Comparison of ENCODE assay signal across 23 mouse cellular contexts in the genomic region with DNA sequence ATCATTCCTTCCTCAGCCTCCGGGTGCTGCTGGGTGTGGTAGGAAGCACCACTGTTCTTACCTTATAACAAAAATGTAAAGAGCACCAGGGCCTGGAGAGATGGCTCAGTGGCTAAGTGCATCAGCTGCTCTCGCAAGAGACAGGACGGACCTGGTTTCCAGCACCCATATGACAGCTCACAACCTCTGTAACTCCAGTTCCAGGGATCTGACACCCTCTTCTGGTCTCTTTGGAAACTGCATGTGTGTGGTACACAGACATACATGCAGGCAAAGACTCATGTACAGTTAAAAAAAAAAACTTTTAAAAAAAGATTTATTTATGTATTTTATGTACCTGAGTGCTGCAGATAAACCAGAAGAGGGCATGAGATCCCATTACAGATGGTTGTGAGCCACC. TPM values are rescaled to one million over a fixed set of nuclear protein-coding genes. Genes with fewer than 3 reads are reported as not detected.
DNase-seq lines count a peak whose midpoint lies in the region; ATAC-seq and TF ChIP-seq lines count a peak whose summit lies in the region.
"Had no signal": no experiment of that assay in that cellular context is flagged by ENCODE, and none has a peak within 500 bp of the region (broad histone marks: within the 10 kb centered on the region; RNA-seq: fewer than 3 reads in every experiment).

No protein-coding gene starts in this region.

- H3K4me1 ChIP-seq in liver, postnatal 0 days (ENCODE audit: insufficient read depth), result no peaks in the 10 kb centered on the region
- H3K4me1 ChIP-seq in liver, embryonic 11.5 days (replicated peaks; ENCODE audit: control insufficient read depth, insufficient read depth, low read length), result no peaks in the 10 kb centered on the region
- H3K4me1 ChIP-seq in stomach, embryonic 16.5 days (ENCODE audit: control insufficient read depth, insufficient read depth, low read length), result no peaks in the 10 kb centered on the region
- H3K4me1 ChIP-seq: embryonic facial prominence, embryonic 10.5 days; forebrain, embryonic 15.5 days; hindbrain, embryonic 13.5 days had no signal

- intact Hi-C loops in gastrocnemius, adult 2 months (cut with DNase I), result no loop called here

- no peak for TF ChIP-seq EP300 in liver, postnatal 0 days (IDR thresholded peaks at IDR 0.05; ENCODE audit: low read depth)

- H3K9ac ChIP-seq in liver, postnatal 0 days (replicated peaks), result no peak overlapping the region
- H3K9ac ChIP-seq in liver, embryonic 11.5 days (ENCODE audit: low read depth, low read length), result no peak overlapping the region
- H3K9ac ChIP-seq in stomach, embryonic 16.5 days (ENCODE audit: low read length), result no peak overlapping the region
- H3K9ac ChIP-seq: forebrain, embryonic 15.5 days; hindbrain, embryonic 13.5 days had no signal

- no peak overlapping the region for H3K4me3 ChIP-seq in liver, postnatal 0 days (ENCODE audit: low read depth, low read length)
- H3K4me3 ChIP-seq in liver, embryonic 11.5 days (ENCODE audit: low read depth, low read length), result no peak overlapping the region
- no peak overlapping the region for H3K4me3 ChIP-seq in stomach, embryonic 16.5 days (replicated peaks; ENCODE audit: low read length)
- H3K4me3 ChIP-seq in gastrocnemius, adult 2 months, result no peak overlapping the region
- H3K4me3 ChIP-seq: embryonic facial prominence, embryonic 10.5 days; forebrain, embryonic 15.5 days; heart, embryonic 10.5 days; hindbrain, embryonic 13.5 days had no signal

- H3K27me3 ChIP-seq in liver, postnatal 0 days (ENCODE audit: insufficient read depth, low read length), result no peaks in the 10 kb centered on the region
- no peaks in the 10 kb centered on the region for H3K27me3 ChIP-seq in liver, embryonic 11.5 days (replicated peaks; ENCODE audit: control insufficient read depth, insufficient read depth, low read length)
- H3K27me3 ChIP-seq in stomach, embryonic 16.5 days (ENCODE audit: control insufficient read depth, insufficient read depth, low read length), result no peaks in the 10 kb centered on the region
- H3K27me3 ChIP-seq: CH12.LX; forebrain, embryonic 15.5 days; hindbrain, embryonic 13.5 days had no signal

- no peak overlapping the region for H3K4me2 ChIP-seq in liver, postnatal 0 days (ENCODE audit: low read depth, low read length)
- H3K4me2 ChIP-seq in liver, embryonic 11.5 days, result no peak overlapping the region
- no peak overlapping the region for H3K4me2 ChIP-seq in stomach, embryonic 16.5 days (ENCODE audit: low read depth, low read length)
- H3K4me2 ChIP-seq: forebrain, embryonic 15.5 days; hindbrain, embryonic 13.5 days had no signal

- no peak overlapping the region for H3K27ac ChIP-seq in liver, postnatal 0 days (ENCODE audit: low read depth)
- H3K27ac ChIP-seq in liver, embryonic 11.5 days (ENCODE audit: low read depth, low read length), result no peak overlapping the region
- H3K27ac ChIP-seq in stomach, embryonic 16.5 days (ENCODE audit: low read length), result peak overlapping the region; percentile 79
- H3K27ac ChIP-seq in gastrocnemius, adult 2 months, result no peak overlapping the region
- H3K27ac ChIP-seq: embryonic facial prominence, embryonic 10.5 days; forebrain, embryonic 15.5 days; heart, embryonic 10.5 days; hindbrain, embryonic 13.5 days had no signal

- H3K36me3 ChIP-seq in liver, postnatal 0 days (replicated peaks; ENCODE audit: insufficient read depth, low read length), result no peaks in the 10 kb centered on the region
- H3K36me3 ChIP-seq in liver, embryonic 11.5 days (ENCODE audit: control insufficient read depth, insufficient read depth, low read length), result no peaks in the 10 kb centered on the region
- H3K36me3 ChIP-seq in stomach, embryonic 16.5 days (ENCODE audit: control insufficient read depth, insufficient read depth, low read length), result no peaks in the 10 kb centered on the region
- H3K36me3 ChIP-seq: embryonic facial prominence, embryonic 10.5 days; forebrain, embryonic 15.5 days; heart, embryonic 10.5 days; hindbrain, embryonic 13.5 days had no signal

- peaks cover 6% of the 10 kb centered on the region for H3K9me3 ChIP-seq in liver, postnatal 0 days (ENCODE audit: low read length)
- H3K9me3 ChIP-seq in liver, embryonic 11.5 days (ENCODE audit: control insufficient read depth, low read length), result peaks cover 8% of the 10 kb centered on the region
- peaks cover 12% of the 10 kb centered on the region for H3K9me3 ChIP-seq in stomach, embryonic 16.5 days (replicated peaks; ENCODE audit: control insufficient read depth, low read length)
- H3K9me3 ChIP-seq: forebrain, embryonic 15.5 days had no signal

- no peak for DNase-seq in liver, postnatal 0 days
- no peak for DNase-seq in liver, embryonic 11.5 days (ENCODE audit: low spot score)
- peak; percentile 59 for DNase-seq in R1 (ENCODE audit: low read depth, low spot score)
- DNase-seq in thymus, postnatal 36 days, result no peak
- DNase-seq in gastrocnemius, adult 2 months, result no peak
- DNase-seq: adrenal gland, adult 8-10 months; adrenal gland, postnatal 36 days; cerebellum, adult 2 months; cerebellum, postnatal 10 days; gastrocnemius, postnatal 10 days; heart, adult 18-20 months; heart, postnatal 10 days; heart, postnatal 4 days had no signal

- 0 out of 2 replicates have a peak, but pooled peaks have one; percentile 5 for TF ChIP-seq CTCF in liver, postnatal 0 days (IDR thresholded peaks at IDR 0.05; ENCODE audit: low read depth)
- no peak for TF ChIP-seq CTCF in gastrocnemius, adult 2 months (IDR thresholded peaks at IDR 0.05)

- 87% methylated on average over 3 of the region's 3 CpGs for WGBS in liver, postnatal 0 days (ENCODE audit: insufficient replicate concordance)
- WGBS in liver, embryonic 11.5 days, result 90% methylated on average over 3 of the region's 3 CpGs
- 90% methylated on average over 3 of the region's 3 CpGs for WGBS in stomach, embryonic 16.5 days

- no peak for ATAC-seq in liver, postnatal 0 days
- no peak for ATAC-seq in liver, embryonic 11.5 days (replicated peaks; ENCODE audit: low FRiP score)
- ATAC-seq in stomach, embryonic 16.5 days (ENCODE audit: insufficient read depth, low FRiP score), result no peak
- ATAC-seq: forebrain, embryonic 15.5 days; Patski had no signal

RNA-seq across cellular contexts. Expression of a gene that starts 15.6 kb away (rescaled TPM):
- not detected in 2 replicates for polyA plus RNA-seq in liver, postnatal 0 days (2015; fragmentation: Nextera tagmentation; extraction: Ambion mirVana)
- not detected in 2 replicates for polyA plus RNA-seq in liver, embryonic 11.5 days (2014; fragmentation: Nextera tagmentation; extraction: Ambion mirVana)
- 767 and 1,136 TPM in 2 replicates for polyA plus RNA-seq in stomach, embryonic 16.5 days (2015; fragmentation: Nextera tagmentation; extraction: Ambion mirVana)
- under 1 TPM in 1 of 2 experiments, not detected in 1; 0.78 TPM for total RNA-seq in gastrocnemius, adult 2 months (2021)
- total RNA-seq: adrenal gland, adult 8-10 months; CH12.LX; heart, adult 18-20 months; heart, postnatal 10 days; heart, postnatal 4 days had no signal
- polyA plus RNA-seq: cerebellum, adult 2 months; embryonic facial prominence, embryonic 10.5 days; heart, embryonic 10.5 days; heart, embryonic 14.5 days; hindbrain, embryonic 13.5 days; Patski had no signal

RNA-seq across cellular contexts. Expression of a gene that starts 20.3 kb away (rescaled TPM):
- polyA plus RNA-seq in liver, postnatal 0 days (2015; fragmentation: Nextera tagmentation; extraction: Ambion mirVana), result 1.6 and 2.1 TPM in 2 replicates
- 0.36 and 0.47 TPM in 2 replicates for polyA plus RNA-seq in liver, embryonic 11.5 days (2014; fragmentation: Nextera tagmentation; extraction: Ambion mirVana)
- 8.2 and 11.6 TPM in 2 replicates for polyA plus RNA-seq in stomach, embryonic 16.5 days (2015; fragmentation: Nextera tagmentation; extraction: Ambion mirVana)
- total RNA-seq in gastrocnemius, adult 2 months (2021), result under 1 TPM in 1 of 2 experiments, not detected in 1; 0.14 TPM
- total RNA-seq: heart, postnatal 4 days had no signal
- polyA plus RNA-seq: embryonic facial prominence, embryonic 10.5 days; Patski had no signal

RNA-seq across cellular contexts. Expression of a gene that starts 39.7 kb away (rescaled TPM):
- 1.5 and 1.8 TPM in 2 replicates for polyA plus RNA-seq in liver, postnatal 0 days (2015; fragmentation: Nextera tagmentation; extraction: Ambion mirVana)
- not detected in 2 replicates for polyA plus RNA-seq in liver, embryonic 11.5 days (2014; fragmentation: Nextera tagmentation; extraction: Ambion mirVana)
- polyA plus RNA-seq in stomach, embryonic 16.5 days (2015; fragmentation: Nextera tagmentation; extraction: Ambion mirVana), result 391 and 628 TPM in 2 replicates
- 1 to 10 TPM in 1 of 2 experiments, under 1 TPM in 1; 0.98 to 1.2 TPM for total RNA-seq in gastrocnemius, adult 2 months (2021)
- total RNA-seq: CH12.LX had no signal
- polyA plus RNA-seq: embryonic facial prominence, embryonic 10.5 days had no signal

RNA-seq across cellular contexts. Expression of a gene that starts 52.0 kb away (rescaled TPM):
- polyA plus RNA-seq in liver, postnatal 0 days (2015; fragmentation: Nextera tagmentation; extraction: Ambion mirVana), result 0.69 and 0.77 TPM in 2 replicates
- 0.07 and 0.21 TPM in 2 replicates for polyA plus RNA-seq in liver, embryonic 11.5 days (2014; fragmentation: Nextera tagmentation; extraction: Ambion mirVana)
- 62.5 and 98.8 TPM in 2 replicates for polyA plus RNA-seq in stomach, embryonic 16.5 days (2015; fragmentation: Nextera tagmentation; extraction: Ambion mirVana)
- 1 to 10 TPM; 2.8 to 4.7 TPM for total RNA-seq in gastrocnemius, adult 2 months (2021)

RNA-seq across cellular contexts. Expression of a gene that starts 52.7 kb away (rescaled TPM):
- not detected in 2 replicates for polyA plus RNA-seq in liver, postnatal 0 days (2015; fragmentation: Nextera tagmentation; extraction: Ambion mirVana)
- polyA plus RNA-seq in liver, embryonic 11.5 days (2014; fragmentation: Nextera tagmentation; extraction: Ambion mirVana), result not detected in 2 replicates
- polyA plus RNA-seq in stomach, embryonic 16.5 days (2015; fragmentation: Nextera tagmentation; extraction: Ambion mirVana), result 0.44 and 0.47 TPM in 2 replicates
- total RNA-seq in gastrocnemius, adult 2 months (2021), result not detected
- total RNA-seq: CH12.LX; gastrocnemius, postnatal 10 days; gastrocnemius, postnatal 4 days; heart, adult 18-20 months; heart, postnatal 10 days; heart, postnatal 4 days had no signal
- polyA plus RNA-seq: cerebellum, adult 2 months; embryonic facial prominence, embryonic 10.5 days; embryonic facial prominence, embryonic 14.5 days; forebrain, embryonic 15.5 days; heart, embryonic 14.5 days; Patski had no signal

Comparison
In these comparisons a context has a peak if more than half of its experiments do, and no peak if none do; other contexts are left out.
1. RNA of a gene that starts 15.6 kb away (polyA plus RNA-seq): 767 to 1,136 TPM in stomach, embryonic 16.5 days; not detected in liver, postnatal 0 days and not detected in liver, embryonic 11.5 days; every median in the first group is over 100 times any median in the second.
2. RNA of a gene that starts 39.7 kb away (polyA plus RNA-seq): 391 to 628 TPM in stomach, embryonic 16.5 days; 1.5 to 1.8 TPM in liver, postnatal 0 days and not detected in liver, embryonic 11.5 days; every median in the first group is over 100 times any median in the second.